Mouse (Mus musculus) heart, postnatal 0 days (tissue): ENCODE data around the gene Stim1.
"Not testable (repeated sequence)": the region's sequence is repeated elsewhere in the genome, so short reads cannot be mapped to it uniquely, and the experiment has no call there.

Experiments
- CTCF ChIP-seq: IDR thresholded peaks from 2 replicates; pipeline ENCODE4 v1.5.1; 2016; ENCODE audit warnings: antibody characterized with exemption, control low read depth, low read depth
- EP300 ChIP-seq: IDR thresholded peaks from 2 replicates; pipeline ENCODE4 v1.6.1; 2016; ENCODE audit warnings: antibody characterized with exemption, low read depth

DNA sequence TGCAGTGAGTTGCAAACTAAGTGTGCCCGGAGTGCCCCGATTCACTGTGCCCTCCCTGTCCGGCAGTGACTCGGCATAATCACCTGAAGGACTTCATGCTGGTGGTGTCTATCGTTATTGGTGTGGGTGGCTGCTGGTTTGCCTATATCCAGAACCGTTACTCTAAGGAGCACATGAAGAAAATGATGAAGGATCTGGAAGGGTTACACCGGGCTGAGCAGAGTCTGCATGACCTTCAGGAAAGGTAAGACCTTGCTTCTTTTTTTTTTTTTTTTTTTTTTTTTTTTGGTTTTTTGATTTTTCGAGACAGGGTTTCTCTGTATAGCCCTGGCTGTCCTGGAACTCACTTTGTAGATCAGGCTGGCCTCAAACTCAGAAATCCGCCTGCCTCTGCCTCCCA is 147.7 kb downstream of the Stim1 start:
- TF ChIP-seq CTCF, EP300: not testable (repeated sequence)
